Mouse (Mus musculus) MEL (cell line): ENCODE data around the gene Ap3b1.

Experiments
- CTCF ChIP-seq, 3 experiments: IDR thresholded peaks in 2 of 3; conservative IDR thresholded peaks in 1 of 3; 2 replicates each; pipeline ENCODE4 v1.5.1; 2011 to 2012; ENCODE audit warnings: low read length in 3 of 3, low read depth in 2 of 3, mild to moderate bottlenecking in 2 of 3, improper control_type of control experiment in 1 of 3, inconsistent platforms in 1 of 3, mixed read lengths in 1 of 3, moderate library complexity in 1 of 3; ENCODE audit not compliant: control insufficient read depth in 1 of 3, insufficient read depth in 1 of 3, poor library complexity in 1 of 3, severe bottlenecking in 1 of 3
- JUND ChIP-seq: IDR thresholded peaks from 2 replicates; pipeline ENCODE4 v1.6.1; 2011; ENCODE audit warnings: low read depth, mild to moderate bottlenecking, improper control_type of control experiment, low read length

DNA sequence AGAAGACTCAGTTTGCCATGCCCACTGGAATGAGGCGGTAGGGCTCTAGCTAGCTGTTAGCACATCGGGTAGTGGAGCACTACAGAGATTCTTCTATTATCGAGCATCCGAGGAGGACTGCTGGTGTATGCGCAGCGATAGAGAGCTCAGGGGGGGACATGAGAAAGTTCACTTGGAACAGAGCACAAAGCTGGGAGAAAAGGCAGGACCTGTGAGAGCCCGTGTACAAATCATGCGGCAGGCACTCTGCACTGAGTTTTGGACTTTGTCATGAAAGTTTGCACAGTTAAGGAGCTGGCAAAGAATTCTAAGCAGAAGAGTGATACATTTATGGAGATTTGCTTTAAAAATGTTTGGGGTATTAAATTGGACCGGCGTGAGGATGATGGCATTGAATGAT is 11.8 kb downstream of the Ap3b1 start:
- TF ChIP-seq JUND (no peak), CTCF (IDR thresholded peaks at IDR 0.05 in 2 of 3, conservative IDR thresholded peaks at IDR 0.05 in 1 of 3; ENCODE audit: control insufficient read depth in 1 of 3, insufficient read depth in 1 of 3, low read depth in 2 of 3, low read length in 3 of 3, poor library complexity in 1 of 3, severe bottlenecking in 1 of 3) (no peak)
